Mouse (Mus musculus): Measurements from ENCODE around the gene Eri3.
A peak's percentile ranks its signal among the peaks of the same experiment; 100 is the strongest.

GRCm38 (mm10) chr4:117550140-117550851 lies at the start of gene Eri3:
- TF ChIP-seq MAFK (IDR thresholded peaks at IDR 0.05; ENCODE audit: insufficient read depth, low read depth, low read length) (no peak), CHD2 (IDR thresholded peaks at IDR 0.05; ENCODE audit: low read depth, low read length) (peak; percentile 89)

Data from ES-E14 (cell line).